Mouse (Mus musculus): ENCODE measurements around the gene D5Ertd579e.

D5Ertd579e gene

GRCm38 (mm10) chr5:36720710-36721375 lies 25.0 kb upstream of the D5Ertd579e start:
- no peak for DNase-seq (ENCODE audit: low spot score in 2 of 2)

- DNase-seq (ENCODE audit: low spot score in 2 of 2) = no peak
Measured at GRCm38 (mm10) chr5:36720219-36720618, 24.4 kb upstream of the D5Ertd579e start.

GRCm38 (mm10) chr5:36719601-36720000 lies 23.8 kb upstream of the D5Ertd579e start:
- no peak for DNase-seq (ENCODE audit: low spot score in 2 of 2)

GRCm38 (mm10) chr5:36719135-36719534 lies 23.3 kb upstream of the D5Ertd579e start:
- no peak for DNase-seq (ENCODE audit: low spot score in 2 of 2)

GRCm38 (mm10) chr5:36717889-36718288 lies 22.1 kb upstream of the D5Ertd579e start:
- no peak for DNase-seq (ENCODE audit: low spot score in 2 of 2)

- DNase-seq (ENCODE audit: low spot score in 2 of 2) = no peak
Measured at GRCm38 (mm10) chr5:36716816-36717215, 21.0 kb upstream of the D5Ertd579e start.

GRCm38 (mm10) chr5:36714832-36715231 lies 19.0 kb upstream of the D5Ertd579e start:
- no peak for DNase-seq (ENCODE audit: low spot score in 2 of 2)

- no peak for DNase-seq (ENCODE audit: low spot score in 2 of 2)
Measured at GRCm38 (mm10) chr5:36713693-36714092, 17.9 kb upstream of the D5Ertd579e start.

- peak; percentile 71 to 80 for DNase-seq (ENCODE audit: low spot score in 2 of 2)
Measured at GRCm38 (mm10) chr5:36712553-36713534, 17.0 kb upstream of the D5Ertd579e start.

GRCm38 (mm10) chr5:36711863-36712262 lies 16.0 kb upstream of the D5Ertd579e start:
- no peak for DNase-seq (ENCODE audit: low spot score in 2 of 2)

GRCm38 (mm10) chr5:36705792-36706191 lies 10.0 kb upstream of the D5Ertd579e start:
- no peak for DNase-seq (ENCODE audit: low spot score in 2 of 2)

- no peak for DNase-seq (ENCODE audit: low spot score in 2 of 2)
Measured at GRCm38 (mm10) chr5:36705390-36705789, 9.6 kb upstream of the D5Ertd579e start.

GRCm38 (mm10) chr5:36704684-36705083 lies 8.9 kb upstream of the D5Ertd579e start:
- DNase-seq (ENCODE audit: low spot score in 2 of 2) = no peak

- DNase-seq (ENCODE audit: low spot score in 2 of 2) = no peak
Measured at GRCm38 (mm10) chr5:36700939-36701620, 5.3 kb upstream of the D5Ertd579e start.

GRCm38 (mm10) chr5:36698689-36699088 lies 2.9 kb upstream of the D5Ertd579e start:
- no peak for DNase-seq (ENCODE audit: low spot score in 2 of 2)

GRCm38 (mm10) chr5:36698067-36698670 lies 2.3 kb upstream of the D5Ertd579e start:
- DNase-seq (ENCODE audit: low spot score in 2 of 2) = no peak

- DNase-seq (ENCODE audit: low spot score in 2 of 2) = no peak
Measured at GRCm38 (mm10) chr5:36696504-36697300, 878 bp upstream of the D5Ertd579e start.

- DNase-seq (ENCODE audit: low spot score in 2 of 2) = no peak
Measured at GRCm38 (mm10) chr5:36695005-36695404, 819 bp downstream of the D5Ertd579e start.

GRCm38 (mm10) chr5:36693651-36694050 lies 2.2 kb downstream of the D5Ertd579e start:
- DNase-seq (ENCODE audit: low spot score in 2 of 2) = no peak

- no peak for DNase-seq (ENCODE audit: low spot score in 2 of 2)
Measured at GRCm38 (mm10) chr5:36691423-36691822, 4.4 kb downstream of the D5Ertd579e start.

GRCm38 (mm10) chr5:36685170-36685569 lies 10.7 kb downstream of the D5Ertd579e start:
- no peak for DNase-seq (ENCODE audit: low spot score in 2 of 2)

All from natural killer cell, adult 2 months (primary cell).